Mouse (Mus musculus) megakaryocyte, embryonic 14.5 days (primary cell): ENCODE measurements at regions not wholly inside any gene's neighbourhood (a gene's known extent, or its start where the extent isn't known, plus 50 kb on each side); places are given as distances from the start of the nearest gene placed in this dataset.

ENCODE experiments used
- FLI1 ChIP-seq: IDR thresholded peaks from 2 replicates; pipeline ENCODE4 v1.6.1; 2012; ENCODE audit warnings: low read length, inconsistent platforms, mixed read lengths
- GATA1 ChIP-seq: IDR thresholded peaks from 3 replicates; pipeline ENCODE4 v1.6.1; 2012; ENCODE audit warnings: mixed read lengths, low read length, inconsistent platforms, borderline replicate concordance

GRCm38 (mm10) chr1:154995778-154996390 lies 103.6 kb downstream of the Ier5 start:
- TF ChIP-seq GATA1 = no peak
- no peak for TF ChIP-seq FLI1
